Mouse (Mus musculus) lung, adult 2 months (tissue): ENCODE results near the gene Asf1b.

Experiments used
- CTCF ChIP-seq: fragments of 200-500 bp; IDR thresholded peaks from 2 replicates; pipeline ENCODE4 v1.5.1; 2011; ENCODE audit warnings: mild to moderate bottlenecking, low read length, control low read depth; ENCODE audit not compliant: insufficient read depth
- POLR2A ChIP-seq: fragments of 200-500 bp; IDR thresholded peaks from 2 replicates; pipeline ENCODE4 v1.6.1; 2011; ENCODE audit warnings: low read depth, mild to moderate bottlenecking, control low read depth, low read length, borderline replicate concordance; ENCODE audit errors: extremely low read depth

DNA sequence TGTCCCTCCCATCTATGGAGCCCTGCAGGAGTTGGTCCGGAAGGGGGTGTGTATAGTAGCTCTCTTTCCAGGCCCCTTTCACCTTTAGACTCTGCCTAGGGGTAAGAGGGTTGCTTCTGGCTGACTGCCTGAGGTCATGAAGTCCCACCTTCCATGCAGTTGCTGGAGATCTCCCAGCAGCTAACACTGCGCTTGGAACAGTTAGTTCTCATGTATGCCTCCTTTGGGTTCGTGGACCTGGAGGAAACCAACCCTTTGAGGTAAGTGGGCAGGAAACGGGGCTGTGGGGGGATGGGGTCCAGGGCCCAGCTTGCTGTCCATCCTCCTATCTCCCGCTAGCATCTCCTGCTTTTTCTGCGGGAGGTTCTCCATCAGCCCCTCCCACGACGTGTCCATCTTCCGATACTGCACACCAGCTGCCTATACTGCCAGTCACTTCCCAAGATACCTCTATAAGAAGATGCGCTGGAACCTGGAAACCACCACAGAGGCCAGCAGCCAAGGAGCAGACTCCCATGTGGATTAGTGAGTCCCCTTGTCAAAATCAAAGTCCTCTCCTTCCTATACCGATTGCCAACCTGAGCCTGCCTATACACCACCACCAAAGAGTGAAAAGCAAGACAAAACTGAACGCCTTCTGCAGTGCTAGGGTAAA is 47.8 kb downstream of the Asf1b start:
- TF ChIP-seq POLR2A (no peak), CTCF (no peak)
